Mouse (Mus musculus) embryo, embryonic 10.5 days (tissue): Measurements from ENCODE around the gene Tspan18.

Source experiments
- DNase-seq: peaks from one replicate; pipeline ENCODE4 v3.0.0-alpha.2; 2015; ENCODE audit warnings: low spot score

The Tspan18 gene

GRCm38 (mm10) chr2:93333817-93334731, at the start of gene Tspan18:
TSS of gene Tspan18 (minus strand) at chr2:93334505.
- peak; percentile 83 for DNase-seq

DNA sequence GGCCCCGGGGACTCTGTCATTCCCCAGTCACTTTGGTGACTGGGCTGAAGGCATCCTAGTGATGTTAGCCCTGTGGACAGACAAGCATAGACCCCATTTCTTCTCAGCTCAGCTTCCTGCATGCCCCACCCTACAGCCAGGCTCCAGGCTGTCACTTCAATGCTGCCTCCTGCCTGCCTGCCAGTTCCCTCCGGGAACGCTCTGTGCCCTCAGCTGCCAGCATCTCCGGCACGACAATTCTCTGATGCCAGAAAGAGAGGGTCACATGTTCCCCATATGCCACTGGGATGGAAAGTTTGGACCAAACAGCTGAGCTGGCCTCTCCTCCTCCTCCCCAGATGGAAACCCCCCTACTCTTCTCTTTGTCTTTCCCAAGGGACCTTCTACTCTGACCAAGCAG, 49.5 kb upstream of the Tspan18 start:
- no peak for DNase-seq

- DNase-seq, result no peak
Measured at GRCm38 (mm10) chr2:93380680-93381089, 46.4 kb upstream of the Tspan18 start.

GRCm38 (mm10) chr2:93377797-93378196, 43.5 kb upstream of the Tspan18 start:
- DNase-seq, result peak; percentile 34

- DNase-seq, result no peak
Measured at GRCm38 (mm10) chr2:93377157-93377556, 42.9 kb upstream of the Tspan18 start.

GRCm38 (mm10) chr2:93372872-93373271, 38.6 kb upstream of the Tspan18 start:
- no peak for DNase-seq

GRCm38 (mm10) chr2:93372097-93372571, 37.8 kb upstream of the Tspan18 start:
- no peak for DNase-seq

GRCm38 (mm10) chr2:93368954-93369353, 34.6 kb upstream of the Tspan18 start:
- DNase-seq, result no peak

DNA sequence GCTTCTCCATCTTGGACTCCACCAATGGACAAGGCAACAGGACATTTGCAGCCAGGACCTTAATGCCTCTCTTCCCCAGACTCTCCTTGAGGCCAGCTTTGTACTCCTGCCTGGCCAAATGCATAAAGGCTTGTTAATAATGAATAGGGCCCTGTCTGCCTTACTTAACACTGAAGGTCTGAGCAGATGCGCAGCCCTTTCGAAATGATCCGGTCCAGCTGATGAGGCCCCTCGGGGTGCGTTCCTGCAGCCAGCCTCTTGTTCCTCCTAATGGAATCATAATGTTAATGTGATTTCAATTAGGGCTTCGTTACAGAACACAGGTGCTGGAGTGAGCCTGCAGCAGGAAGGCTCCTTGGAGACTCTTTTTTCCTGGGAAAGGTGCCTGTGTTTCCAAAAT, 33.7 kb upstream of the Tspan18 start:
- DNase-seq, result no peak

DNA sequence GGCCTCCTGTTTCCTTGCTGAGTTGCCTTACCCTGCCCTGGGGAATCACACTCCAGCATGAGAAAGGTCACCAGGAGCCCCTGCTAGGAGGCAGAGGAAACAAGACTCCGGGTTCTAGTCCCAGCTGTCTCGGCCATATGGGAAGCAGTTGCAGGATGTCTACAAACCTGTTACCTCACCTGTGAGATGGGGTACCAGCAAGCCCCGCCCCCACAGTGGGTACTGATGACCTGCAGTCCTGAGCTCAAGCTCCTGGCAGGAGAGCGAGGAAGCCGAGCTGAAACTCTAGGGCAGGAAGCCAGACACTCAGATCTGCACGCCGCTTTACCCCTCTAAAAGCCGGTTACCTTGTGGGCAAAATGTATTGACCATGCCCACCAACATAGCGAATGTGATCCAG, 31.1 kb upstream of the Tspan18 start:
- DNase-seq, result no peak

DNA sequence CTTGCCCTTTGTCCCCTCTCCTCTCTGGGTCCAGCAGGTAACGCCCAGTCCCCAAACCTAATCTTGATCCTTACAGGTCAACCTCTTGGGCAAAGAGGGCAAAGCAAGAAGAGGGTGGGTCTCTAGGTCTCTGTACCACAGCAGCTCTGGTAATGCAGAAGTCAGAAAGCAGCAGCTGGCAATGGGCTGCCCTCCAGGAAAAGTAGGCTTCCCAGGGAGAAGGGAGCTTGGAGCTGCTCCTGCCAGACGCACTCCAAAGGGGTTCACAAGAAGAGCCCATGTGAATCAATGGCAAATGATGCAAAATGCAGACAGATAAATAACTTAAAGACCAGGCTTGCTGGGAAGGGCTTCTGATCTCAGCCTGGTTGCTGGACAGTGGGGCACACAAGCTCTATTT, 30.6 kb upstream of the Tspan18 start:
- DNase-seq, result no peak

GRCm38 (mm10) chr2:93361454-93361853, 27.1 kb upstream of the Tspan18 start:
- DNase-seq, result peak; percentile 72

- DNase-seq, result no peak
Measured at GRCm38 (mm10) chr2:93360310-93360709, 26.0 kb upstream of the Tspan18 start.

DNA sequence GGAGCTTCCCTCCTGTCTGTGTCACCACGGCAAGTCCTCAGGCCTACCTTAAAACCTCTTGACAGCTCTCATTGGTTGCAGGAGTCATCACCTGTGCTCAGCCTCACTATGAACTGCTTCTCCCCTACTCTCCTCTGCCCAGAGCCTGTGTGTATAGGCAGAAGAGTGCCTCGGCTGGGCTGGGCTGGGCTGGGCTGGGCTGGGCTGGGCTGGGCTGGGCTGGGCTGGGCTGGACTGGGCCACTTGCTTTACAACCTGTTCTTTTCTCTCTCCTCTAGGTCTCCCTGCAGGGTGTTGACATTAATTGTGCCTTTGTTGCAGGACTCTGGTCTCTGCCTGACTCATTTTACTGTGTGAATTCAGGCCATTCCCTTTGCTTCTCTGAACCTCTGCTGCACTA, 23.1 kb upstream of the Tspan18 start:
- DNase-seq, result no peak

GRCm38 (mm10) chr2:93355845-93356244, 21.5 kb upstream of the Tspan18 start:
- DNase-seq, result no peak

GRCm38 (mm10) chr2:93354621-93355020, 20.3 kb upstream of the Tspan18 start:
- no peak for DNase-seq

DNA sequence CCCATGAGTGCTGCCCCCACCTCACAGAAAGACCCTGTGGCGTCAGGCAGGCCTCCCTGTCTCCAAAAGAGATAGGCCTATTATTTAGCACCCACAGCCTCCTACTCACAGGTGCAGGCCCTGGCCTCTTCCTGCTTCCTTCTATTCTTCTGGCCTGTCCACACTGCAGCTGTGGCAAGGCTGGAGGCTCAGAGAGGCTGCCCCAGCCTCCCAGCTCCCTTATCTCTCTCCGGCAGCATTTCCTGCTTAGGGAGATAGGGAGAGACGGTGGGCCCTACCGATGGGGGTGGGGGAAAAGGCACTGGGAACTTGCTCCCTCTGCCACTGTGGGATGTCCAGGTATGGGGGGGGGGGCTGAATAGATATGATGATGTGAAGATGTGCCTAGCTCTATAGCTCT, 19.4 kb upstream of the Tspan18 start:
- DNase-seq, result no peak

- no peak for DNase-seq
Measured at GRCm38 (mm10) chr2:93352915-93353685, 18.8 kb upstream of the Tspan18 start.

GRCm38 (mm10) chr2:93351352-93351751, 17.0 kb upstream of the Tspan18 start:
- no peak for DNase-seq

- no peak for DNase-seq
Measured at GRCm38 (mm10) chr2:93347018-93347417, 12.7 kb upstream of the Tspan18 start.

DNA sequence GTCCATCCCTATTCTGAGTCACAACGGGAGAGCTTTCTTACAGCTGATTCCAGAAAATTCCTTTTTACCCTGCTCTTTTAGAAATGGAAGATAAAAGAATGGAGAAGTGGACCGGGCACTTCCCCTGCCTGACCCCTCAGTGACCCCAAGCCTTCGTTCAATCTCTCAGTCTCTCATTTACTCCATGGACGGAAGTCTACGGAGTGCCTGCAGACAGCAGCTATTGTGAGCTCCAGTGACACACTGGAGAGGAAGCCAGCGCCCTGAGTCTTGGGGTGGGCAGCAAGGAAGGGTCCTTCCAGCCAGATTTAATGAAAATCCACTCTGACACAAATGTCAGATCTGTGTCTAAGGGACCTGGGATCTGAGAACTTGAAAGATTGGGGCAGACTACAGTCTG, 12.3 kb upstream of the Tspan18 start:
- DNase-seq, result peak; percentile 30

GRCm38 (mm10) chr2:93345663-93346268, 11.5 kb upstream of the Tspan18 start:
- DNase-seq, result no peak
